Mouse (Mus musculus) forebrain, embryonic 11.5 days (tissue): Measurements from ENCODE around the gene Gm3248. TPM values are rescaled to one million over a fixed set of nuclear protein-coding genes. Genes with fewer than 3 reads are reported as not detected.
"Not testable (repeated sequence)": the region's sequence is repeated elsewhere in the genome, so short reads cannot be mapped to it uniquely, and the experiment has no call there.

Source experiments
- ATAC-seq: fragments of 200-750 bp; cut with Nextera tagmentation; replicated peaks from 2 replicates; pipeline ENCODE4 v1.8.0; 2017; ENCODE audit warnings: moderate TSS enrichment; ENCODE audit not compliant: low FRiP score
- DNase-seq: peaks from one replicate; pipeline ENCODE4 v3.0.0-alpha.2; 2017; ENCODE audit warnings: low spot score
- H3K27ac ChIP-seq: fragments of 300-500 bp; sonication (generic); 2 replicates; pipeline ENCODE4 v1.5.1; 2014; ENCODE audit warnings: low read depth, low read length
- H3K27me3 ChIP-seq: fragments of 300-500 bp; sonication (generic); 2 replicates; pipeline ENCODE4 v1.6.1; 2014; ENCODE audit warnings: mild to moderate bottlenecking, low read length, mixed read lengths; ENCODE audit not compliant: control insufficient read depth, insufficient read depth
- H3K36me3 ChIP-seq: fragments of 300-500 bp; sonication (generic); 2 replicates; pipeline ENCODE4 v1.6.1; 2014; ENCODE audit warnings: mild to moderate bottlenecking, low read length, moderate library complexity, mixed read lengths; ENCODE audit not compliant: control insufficient read depth, insufficient read depth
- H3K4me1 ChIP-seq: fragments of 300-500 bp; sonication (generic); replicated peaks from 2 replicates; pipeline ENCODE4 v1.6.1; 2014; ENCODE audit warnings: low read length, mixed read lengths; ENCODE audit not compliant: control insufficient read depth, insufficient read depth
- H3K4me2 ChIP-seq: fragments of 300-500 bp; sonication (generic); 2 replicates; pipeline ENCODE4 v1.6.1; 2014; ENCODE audit warnings: low read depth, mild to moderate bottlenecking, low read length, moderate library complexity, mixed read lengths; ENCODE audit not compliant: severe bottlenecking
- H3K4me3 ChIP-seq: fragments of 300-500 bp; sonication (generic); 2 replicates; pipeline ENCODE4 v1.5.1; 2014; ENCODE audit warnings: low read depth, low read length
- H3K9ac ChIP-seq: fragments of 300-500 bp; sonication (generic); 2 replicates; pipeline ENCODE4 v1.6.1; 2014; ENCODE audit warnings: low read length
- H3K9me3 ChIP-seq: fragments of 300-500 bp; sonication (generic); 2 replicates; pipeline ENCODE4 v1.6.1; 2016; ENCODE audit warnings: low read length, mixed read lengths; ENCODE audit not compliant: control insufficient read depth
- WGBS: fragments of 180-500 bp; shearing (Covaris S2); extraction: QIAGEN DNeasy Blood & Tissue Kit; methylation state at CpG from one replicate; pipeline ENCODE4 v1.1.7; 2014; 5-methylcytosine and 5-hydroxymethylcytosine counted together
- polyA plus RNA-seq: library from polyadenylated mRNA; unstranded; fragments of >200 nt; fragmentation: Nextera tagmentation; extraction: Ambion mirVana; gene quantifications from 2 replicates; pipeline ENCODE4 v1.2.1, GENCODE M21; 2014

Gene Gm3248
- 0.19 and 0.29 TPM in 2 replicates for polyA plus RNA-seq

GRCm38 (mm10) chr14:5961635-5962034 lies at the start of gene Gm3248:
Gene Gm3248 (minus strand): TSS chr14:5961745.
- Histone ChIP-seq H3K9ac (peak within 1 kb of the TSS; percentile 21), H3K4me2 (peak within 1 kb of the TSS; percentile 57), H3K4me3 (peak within 1 kb of the TSS; percentile 31)
- not testable (repeated sequence) for H3K27me3 ChIP-seq, H3K9me3 ChIP-seq, ATAC-seq, H3K36me3 ChIP-seq, H3K4me1 ChIP-seq, H3K27ac ChIP-seq
- peak; percentile 61 for DNase-seq
- 2% methylated on average over 13 of the region's 23 CpGs for WGBS

- not testable (repeated sequence) for H3K27me3 ChIP-seq, H3K9me3 ChIP-seq, H3K9ac ChIP-seq, H3K4me3 ChIP-seq, H3K4me2 ChIP-seq, DNase-seq, H3K4me1 ChIP-seq, ATAC-seq, H3K36me3 ChIP-seq, H3K27ac ChIP-seq
- WGBS = 76% methylated on average over 4 of the region's 7 CpGs
These were observed 25.6 kb upstream of the Gm3248 start for GRCm38 (mm10) chr14:5987136-5987535.

- H3K36me3 ChIP-seq, H3K4me3 ChIP-seq, H3K27ac ChIP-seq, H3K4me1 ChIP-seq, H3K9ac ChIP-seq, H3K4me2 ChIP-seq, DNase-seq, H3K9me3 ChIP-seq, H3K27me3 ChIP-seq, ATAC-seq: not testable (repeated sequence)
- 67% methylated on average over 2 of the region's 2 CpGs for WGBS
These were observed 17.5 kb upstream of the Gm3248 start, which contains the start of gene Gm3453 for GRCm38 (mm10) chr14:5979037-5979436. Gene Gm3453 (minus strand): TSS chr14:5979137.

- H3K4me1 ChIP-seq, H3K9ac ChIP-seq, H3K9me3 ChIP-seq, H3K4me2 ChIP-seq, H3K36me3 ChIP-seq, H3K4me3 ChIP-seq, H3K27me3 ChIP-seq, H3K27ac ChIP-seq, ATAC-seq, DNase-seq: not testable (repeated sequence)
- WGBS = 20% methylated on average over 4 of the region's 4 CpGs
These were observed 896 bp upstream of the Gm3248 start for GRCm38 (mm10) chr14:5962441-5962840.

- not testable (repeated sequence) for H3K27me3 ChIP-seq, ATAC-seq, H3K36me3 ChIP-seq, H3K9me3 ChIP-seq, H3K27ac ChIP-seq, H3K4me1 ChIP-seq
- peak; percentile 62 for DNase-seq
- H3K4me2 ChIP-seq = peak overlapping the region; percentile 57
- H3K4me3 ChIP-seq = peak overlapping the region; percentile 31
- H3K9ac ChIP-seq = peak overlapping the region; percentile 21
- 2% methylated on average over 20 of the region's 24 CpGs for WGBS
These were observed 443 bp downstream of the Gm3248 start for GRCm38 (mm10) chr14:5961102-5961501.

- not testable (repeated sequence) for H3K9ac ChIP-seq, DNase-seq, H3K4me2 ChIP-seq, H3K36me3 ChIP-seq, H3K9me3 ChIP-seq, H3K27me3 ChIP-seq, ATAC-seq, H3K27ac ChIP-seq, H3K4me1 ChIP-seq, H3K4me3 ChIP-seq
- 3% methylated on average over 3 of the region's 10 CpGs for WGBS
These were observed 1.1 kb downstream of the Gm3248 start for GRCm38 (mm10) chr14:5960479-5960878.

- not testable (repeated sequence) for H3K9me3 ChIP-seq, H3K36me3 ChIP-seq, H3K27ac ChIP-seq, H3K4me1 ChIP-seq, H3K27me3 ChIP-seq, DNase-seq, H3K4me2 ChIP-seq, ATAC-seq, H3K4me3 ChIP-seq, H3K9ac ChIP-seq
- 80% methylated on average over 7 of the region's 7 CpGs for WGBS
These were observed 38.3 kb downstream of the Gm3248 start for GRCm38 (mm10) chr14:5923276-5923675.

- not testable (repeated sequence) for H3K9ac ChIP-seq, H3K27me3 ChIP-seq, H3K4me1 ChIP-seq, ATAC-seq, H3K9me3 ChIP-seq, DNase-seq, H3K4me2 ChIP-seq, H3K4me3 ChIP-seq, H3K36me3 ChIP-seq, H3K27ac ChIP-seq
- WGBS = 77% methylated on average over 4 of the region's 4 CpGs
These were observed 43.1 kb downstream of the Gm3248 start for GRCm38 (mm10) chr14:5918330-5918942.

GRCm38 (mm10) chr14:5913701-5914100 lies 47.8 kb downstream of the Gm3248 start:
- 84% methylated on average over 2 of the region's 2 CpGs for WGBS
- H3K36me3 ChIP-seq, H3K4me2 ChIP-seq, H3K27me3 ChIP-seq, H3K4me3 ChIP-seq, DNase-seq, H3K4me1 ChIP-seq, H3K9me3 ChIP-seq, H3K27ac ChIP-seq, H3K9ac ChIP-seq, ATAC-seq: not testable (repeated sequence)
